Mouse (Mus musculus) natural killer cell, adult 2 months (primary cell): ENCODE measurements around the gene Fanca.
"Not testable (repeated sequence)": the region's sequence is repeated elsewhere in the genome, so short reads cannot be mapped to it uniquely, and the experiment has no call there.

ENCODE experiments used
- DNase-seq, 2 experiments: peaks; one replicate each; pipeline ENCODE4 v3.0.0; 2022; ENCODE audit warnings: low spot score in 2 of 2

Fanca gene

GRCm38 (mm10) chr8:123271901-123272300 lies 46.5 kb downstream of the Fanca start:
- no peak for DNase-seq

DNA sequence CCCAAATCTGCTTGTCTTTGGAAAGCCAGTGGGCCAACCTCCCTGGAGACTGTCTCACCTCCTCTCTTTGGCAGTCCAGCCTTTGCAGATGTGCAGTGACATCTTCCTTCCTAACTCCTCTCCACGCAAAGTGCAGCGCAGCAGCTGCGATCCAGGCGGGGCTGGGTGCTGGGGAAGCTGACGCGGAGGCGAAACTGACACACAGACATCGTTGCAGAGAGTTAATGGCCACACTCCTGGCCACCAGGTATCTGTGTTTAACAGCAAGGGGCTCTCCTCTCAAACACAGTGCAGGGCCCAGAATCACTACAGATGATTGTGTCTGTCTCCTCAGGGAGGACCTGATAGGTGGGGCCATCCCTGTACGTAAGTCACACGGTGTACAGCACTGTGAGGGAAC lies 47.2 kb downstream of the Fanca start:
- DNase-seq = no peak

GRCm38 (mm10) chr8:123267926-123268656 lies 50.3 kb downstream of the Fanca start:
- DNase-seq = no peak

DNA sequence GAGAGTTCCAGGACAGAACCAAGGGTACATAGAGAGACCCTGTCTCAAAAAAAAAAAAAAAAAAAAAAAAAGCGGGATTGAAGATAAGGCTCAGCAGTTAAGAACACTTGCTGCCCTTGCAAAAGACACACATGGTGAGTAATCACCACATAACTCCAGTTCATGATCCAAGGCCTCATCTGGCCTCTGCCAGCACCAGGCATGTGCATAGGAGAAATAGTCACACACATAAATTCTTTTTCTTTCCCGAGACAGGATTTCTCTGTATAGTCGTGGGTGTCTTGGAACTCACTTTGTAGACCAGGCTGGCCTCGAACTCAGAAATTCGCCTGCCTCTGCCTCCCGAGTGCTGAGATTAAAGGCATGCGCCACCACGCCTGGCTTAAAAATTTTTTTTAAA lies 60.8 kb downstream of the Fanca start:
- not testable (repeated sequence) for DNase-seq

- no peak for DNase-seq
Observed at GRCm38 (mm10) chr8:123257114-123257513, 61.3 kb downstream of the Fanca start.

GRCm38 (mm10) chr8:123255170-123255569 lies 63.2 kb downstream of the Fanca start:
- DNase-seq = no peak

DNA sequence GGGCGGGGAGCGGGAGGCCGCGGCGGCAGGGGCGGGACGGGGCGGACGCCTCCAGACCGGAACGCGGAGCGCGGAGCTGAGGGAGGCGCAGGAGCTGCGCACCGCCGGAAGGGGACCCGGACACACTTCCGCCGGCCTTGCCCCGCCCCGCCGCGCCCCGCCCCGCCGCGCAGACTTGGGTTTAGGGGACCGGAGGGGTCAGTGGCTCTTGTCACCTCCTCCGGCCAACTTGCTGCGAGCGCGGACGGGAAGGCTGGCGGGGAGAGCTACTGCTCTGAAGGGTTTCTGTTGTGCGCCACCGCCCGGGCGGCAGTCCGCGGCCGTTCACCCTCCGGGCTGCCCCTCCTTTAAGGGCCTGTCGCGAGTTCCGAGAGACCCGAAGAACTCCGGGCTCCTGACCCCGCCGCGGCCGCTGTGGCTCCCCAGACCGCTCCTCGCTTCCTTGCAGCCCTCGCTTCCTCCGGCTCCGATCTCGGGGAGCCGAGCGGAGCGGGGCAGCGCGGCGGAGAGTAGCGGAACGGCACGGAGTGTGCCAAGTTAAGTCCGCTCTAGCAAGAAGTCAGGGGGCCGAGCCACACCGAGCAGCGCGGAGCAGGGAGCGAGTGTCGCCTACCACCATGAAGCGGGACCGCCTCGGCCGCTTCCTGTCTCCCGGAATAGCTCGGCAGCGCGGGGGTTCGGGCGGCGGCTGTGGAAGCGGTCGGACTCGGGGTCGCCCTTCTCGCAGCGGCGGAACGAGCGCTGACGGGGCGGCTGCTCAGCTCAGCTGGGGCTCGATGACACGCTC lies 64.1 kb downstream of the Fanca start, which contains the start of the genes Zfp276 and Vps9d1:
Zfp276 (plus strand) TSS at position 97 of the 787 bp plus-strand sequence.
Vps9d1 (minus strand) TSS at position 250 of the 787 bp plus-strand sequence.
- peak; percentile 67 to 75 for DNase-seq

DNA sequence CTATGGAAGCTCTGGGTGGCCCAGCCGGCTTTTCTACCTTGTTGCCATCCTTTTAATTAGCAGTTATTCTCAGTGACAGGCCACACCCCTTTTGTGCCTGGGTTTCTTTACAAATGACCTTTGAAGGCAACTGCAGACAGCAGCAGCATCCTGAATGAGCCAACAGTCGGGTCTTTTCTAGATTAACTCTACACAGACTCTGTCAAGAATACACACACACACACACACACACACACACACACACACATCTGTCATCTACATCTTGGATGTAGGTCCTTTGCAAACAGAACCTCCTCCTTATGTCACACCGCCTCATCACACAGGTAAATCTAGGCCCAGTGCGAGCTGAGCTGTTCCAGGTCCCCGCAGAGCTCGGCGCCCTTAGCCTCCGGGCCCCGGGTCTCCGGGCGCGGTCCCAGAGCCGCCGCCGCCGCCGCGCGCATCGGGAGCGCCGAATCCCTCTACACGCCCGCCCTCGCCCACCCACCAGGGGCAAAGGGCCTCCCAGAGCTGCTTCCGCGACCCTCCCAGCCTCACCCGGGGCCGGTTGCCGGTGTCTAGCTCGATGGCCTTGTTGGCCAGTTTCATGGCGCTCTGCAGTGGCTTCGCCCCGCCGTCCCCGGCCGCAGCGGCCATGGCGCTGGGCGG lies 64.8 kb downstream of the Fanca start:
- no peak for DNase-seq

DNA sequence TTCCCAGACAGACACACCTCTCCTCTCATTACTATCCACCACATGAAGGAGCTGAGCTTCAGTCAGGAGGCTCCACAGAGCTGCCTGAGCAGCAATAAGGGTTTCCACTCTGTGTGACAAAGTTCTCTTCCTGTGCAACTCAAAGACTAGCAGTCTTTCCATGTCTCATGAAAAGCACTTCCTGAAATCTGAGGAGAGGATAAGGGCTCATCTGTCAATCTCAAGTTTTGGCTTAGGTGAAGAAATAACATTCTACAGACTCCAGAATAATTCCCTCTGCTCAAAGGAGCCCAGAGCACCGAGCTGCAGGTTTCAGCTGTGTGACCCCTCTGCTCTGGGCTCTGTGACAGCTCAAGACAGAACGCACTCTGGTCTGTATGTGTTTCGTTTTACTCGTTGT lies 65.5 kb downstream of the Fanca start:
- DNase-seq = no peak

DNA sequence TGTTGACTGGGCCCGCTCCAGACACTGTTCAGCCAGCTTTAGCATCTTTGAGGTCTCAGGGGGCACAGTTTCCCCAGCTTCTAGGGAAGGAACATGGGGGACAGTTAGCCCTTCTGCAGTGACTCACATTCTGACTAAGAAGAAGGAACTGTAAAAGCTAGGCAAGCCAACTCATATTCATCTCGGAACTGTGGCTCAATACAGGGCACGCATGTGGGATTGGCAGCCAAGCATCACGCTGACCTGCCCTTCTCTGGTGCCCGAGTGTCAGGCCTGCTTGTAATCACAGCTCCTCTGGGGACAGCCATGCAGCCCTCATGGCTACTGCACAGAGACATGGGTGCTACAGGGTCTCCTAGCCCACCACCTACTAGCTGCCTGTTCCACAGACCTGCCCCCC lies 67.4 kb downstream of the Fanca start:
- no peak for DNase-seq

- no peak for DNase-seq
Observed at GRCm38 (mm10) chr8:123248596-123248995, 69.8 kb downstream of the Fanca start.

GRCm38 (mm10) chr8:123247748-123248147 lies 70.6 kb downstream of the Fanca start:
- DNase-seq = no peak

DNA sequence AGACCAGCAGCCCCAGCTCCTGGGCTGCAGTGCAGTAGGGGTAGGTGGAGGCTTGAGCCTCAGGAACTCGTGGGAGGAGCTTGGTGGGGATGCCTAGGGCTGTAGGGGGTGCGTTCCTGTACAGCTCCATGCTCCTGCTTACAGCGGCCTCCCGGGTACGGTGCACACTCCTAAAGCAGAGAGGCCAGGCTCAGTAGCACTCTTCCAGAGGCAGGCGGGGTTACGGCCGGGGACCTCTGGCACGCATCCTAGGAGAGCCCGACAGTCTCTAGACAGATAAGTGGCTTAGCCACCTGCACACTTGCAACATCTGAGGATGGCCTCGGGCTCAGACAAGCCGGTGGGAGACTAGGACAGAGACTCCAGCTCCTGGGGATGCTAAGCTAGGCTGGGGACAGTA lies 72.8 kb downstream of the Fanca start:
- DNase-seq = no peak

DNA sequence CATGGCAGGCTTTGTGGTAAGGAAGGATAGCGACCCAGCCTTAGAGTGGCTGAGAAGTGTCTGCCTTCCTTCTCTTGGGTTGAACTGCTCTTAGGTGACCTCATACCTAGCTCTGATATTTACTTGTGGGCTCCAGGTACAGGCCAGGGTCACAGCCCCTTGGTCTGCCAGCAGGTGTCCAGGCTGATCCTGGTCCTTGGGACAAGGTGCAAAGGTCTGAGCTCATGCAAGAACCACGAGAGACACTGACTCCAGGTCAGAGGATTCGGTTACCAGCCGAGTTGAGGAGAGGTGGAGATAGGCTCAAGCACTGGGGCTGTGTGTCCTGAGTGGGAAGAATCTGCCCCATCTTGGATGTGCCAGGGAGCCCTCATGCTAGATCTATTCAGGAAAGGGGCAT lies 74.0 kb downstream of the Fanca start:
- no peak for DNase-seq

- no peak for DNase-seq
Observed at GRCm38 (mm10) chr8:123243053-123243452, 75.3 kb downstream of the Fanca start.

GRCm38 (mm10) chr8:123242107-123242923 lies 76.1 kb downstream of the Fanca start:
- no peak for DNase-seq

DNA sequence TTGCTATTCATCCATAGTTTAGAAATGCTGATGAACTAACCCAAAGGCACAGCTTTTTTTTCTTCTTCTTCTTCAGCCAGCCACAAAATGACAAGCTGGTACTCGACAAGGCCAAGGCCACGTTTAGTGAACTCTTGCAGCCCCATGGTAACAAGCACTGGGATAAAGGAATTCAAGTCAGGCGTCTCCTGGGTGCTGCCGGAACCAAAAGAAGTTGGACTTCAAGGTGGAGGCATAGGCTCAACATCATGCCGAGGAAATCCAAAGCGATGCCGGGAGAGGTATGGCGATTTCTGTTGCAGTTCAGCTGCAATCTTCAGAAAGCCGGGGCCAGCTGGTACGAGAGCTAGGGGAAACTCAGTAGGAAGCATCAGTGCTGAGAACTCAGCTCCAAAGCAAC lies 79.0 kb downstream of the Fanca start:
- DNase-seq = no peak

DNA sequence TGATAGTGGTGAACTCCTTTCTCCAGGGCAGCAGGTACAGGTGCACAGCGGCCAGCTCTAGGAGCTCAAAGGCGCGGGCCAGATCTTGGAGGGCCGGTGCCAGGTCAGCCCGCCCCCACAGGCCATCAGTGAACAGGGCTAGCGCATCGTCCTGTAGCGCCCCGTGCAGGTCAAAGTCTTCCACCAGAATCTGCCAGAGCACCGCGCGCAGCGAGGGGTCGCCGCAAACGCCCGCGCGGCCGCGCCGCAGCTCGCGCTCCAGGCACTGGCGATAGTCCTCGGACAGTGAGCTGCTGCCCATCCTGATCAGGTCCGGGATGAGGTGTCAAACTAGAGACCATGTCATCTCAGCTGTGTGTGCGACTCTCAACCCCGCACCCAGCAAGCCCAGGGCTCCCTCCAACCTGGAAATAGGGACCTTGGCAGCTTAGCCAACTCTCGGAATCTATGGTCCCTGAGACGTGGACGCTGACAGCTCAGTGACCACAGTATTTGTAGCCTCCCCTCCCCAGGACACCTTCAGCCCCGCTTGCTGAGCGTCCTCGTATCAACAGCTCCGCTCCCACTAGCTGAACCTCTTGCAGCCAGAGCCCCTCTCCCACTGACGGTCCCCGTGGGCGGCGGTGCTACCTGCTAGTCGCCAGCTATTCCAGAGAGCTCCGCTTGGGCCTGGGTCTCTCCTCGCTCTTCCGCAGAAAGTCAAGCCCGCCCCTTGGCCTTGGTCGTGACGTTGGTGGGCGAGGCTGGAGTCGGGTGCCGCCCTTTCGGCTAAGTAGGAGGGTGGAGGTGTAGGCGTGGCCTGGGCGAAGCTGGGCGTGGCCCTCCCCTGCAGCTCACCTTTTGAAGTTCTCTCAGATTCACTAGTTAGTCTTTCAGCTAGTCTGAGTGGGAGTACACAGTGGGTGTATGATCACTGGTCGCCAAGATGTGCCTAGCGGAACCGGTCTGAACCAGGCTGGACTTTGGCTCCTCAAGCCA lies 82.6 kb downstream of the Fanca start, which contains the start of gene Spata2l:
Spata2l (minus strand) TSS at position 714 of the 978 bp plus-strand sequence.
- DNase-seq = peak; percentile 80 to 89

- DNase-seq = no peak
Observed at GRCm38 (mm10) chr8:123234918-123235519, 83.4 kb downstream of the Fanca start.

DNA sequence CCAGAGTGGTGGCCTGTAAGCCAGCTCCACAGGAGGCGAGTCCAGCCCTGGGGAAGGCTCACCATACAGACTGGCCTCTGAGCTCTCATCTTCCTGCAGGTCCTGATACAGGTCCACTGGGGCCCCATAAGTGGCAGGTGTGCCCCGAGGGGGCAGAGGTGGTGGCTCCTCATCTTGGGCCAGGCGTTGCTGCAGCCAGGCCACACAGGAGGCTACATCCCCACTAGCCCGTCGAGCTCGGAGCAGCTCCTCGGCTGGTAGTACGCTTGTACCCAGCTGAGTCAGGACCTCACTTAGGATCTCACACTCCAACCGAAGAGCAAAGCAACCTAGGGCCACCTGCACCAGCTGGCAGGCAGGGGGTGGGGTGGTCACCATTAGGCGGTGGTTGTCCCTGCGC lies 84.6 kb downstream of the Fanca start:
- DNase-seq = no peak
